Mouse (Mus musculus): ENCODE measurements around the gene Nfic. TPM values are rescaled to one million over a fixed set of nuclear protein-coding genes. Genes with fewer than 3 reads are reported as not detected.
A peak's percentile ranks its signal among the peaks of the same experiment; 100 is the strongest.
"Not testable (repeated sequence)": the region's sequence is repeated elsewhere in the genome, so short reads cannot be mapped to it uniquely, and the experiment has no call there.

Nfic gene
- polyA plus RNA-seq, 2 experiments from 2014 or later, result 14.2 to 19.2 TPM

GRCm38 (mm10) chr10:81458267-81458666 lies 2.8 kb upstream of the Nfic start:
- ATAC-seq, result no peak

- ATAC-seq, result no peak
Observed at GRCm38 (mm10) chr10:81457624-81458023, 2.2 kb upstream of the Nfic start.

- no peak for ATAC-seq
Observed at GRCm38 (mm10) chr10:81456983-81457563, 1.6 kb upstream of the Nfic start.

- ATAC-seq, result no peak
Observed at GRCm38 (mm10) chr10:81454106-81454505, 1.3 kb downstream of the Nfic start.

GRCm38 (mm10) chr10:81452947-81453288 lies 2.5 kb downstream of the Nfic start:
- no peak for ATAC-seq

GRCm38 (mm10) chr10:81452237-81452946 lies 3.0 kb downstream of the Nfic start:
- no peak for ATAC-seq

- no peak for ATAC-seq
Observed at GRCm38 (mm10) chr10:81451365-81451745, 4.1 kb downstream of the Nfic start.

- ATAC-seq, result no peak
Observed at GRCm38 (mm10) chr10:81450641-81451364, 4.6 kb downstream of the Nfic start.

GRCm38 (mm10) chr10:81450140-81450539 lies 5.3 kb downstream of the Nfic start:
- ATAC-seq, result peak; percentile 92

GRCm38 (mm10) chr10:81445516-81445915 lies 9.9 kb downstream of the Nfic start:
- ATAC-seq, result not testable (repeated sequence)

- peak; percentile 69 for ATAC-seq
Observed at GRCm38 (mm10) chr10:81441019-81441418, 14.4 kb downstream of the Nfic start.

- ATAC-seq, result no peak
Observed at GRCm38 (mm10) chr10:81435436-81435835, 20.0 kb downstream of the Nfic start.

GRCm38 (mm10) chr10:81434361-81435263 lies 20.8 kb downstream of the Nfic start:
- ATAC-seq, result no peak

GRCm38 (mm10) chr10:81433541-81434289 lies 21.7 kb downstream of the Nfic start:
- peak; percentile 63 for ATAC-seq

- ATAC-seq, result peak; percentile 86
Observed at GRCm38 (mm10) chr10:81432868-81433262, 22.6 kb downstream of the Nfic start.

- peak; percentile 7 for ATAC-seq
Observed at GRCm38 (mm10) chr10:81432169-81432867, 23.1 kb downstream of the Nfic start.

GRCm38 (mm10) chr10:81431526-81432168 lies 23.8 kb downstream of the Nfic start:
- no peak for ATAC-seq

GRCm38 (mm10) chr10:81430831-81431525 lies 24.5 kb downstream of the Nfic start:
- ATAC-seq, result no peak

- ATAC-seq, result peak; percentile 20
Observed at GRCm38 (mm10) chr10:81430141-81430830, 25.1 kb downstream of the Nfic start.

Data from CD4-positive, CD25-positive, alpha-beta regulatory T cell, adult 4 months (primary cell).